Mouse (Mus musculus) spleen, postnatal 10 days (tissue): ENCODE measurements at regions not wholly inside any gene's neighbourhood (a gene's known extent, or its start where the extent isn't known, plus 50 kb on each side); places are given as distances from the start of the nearest gene placed in this dataset.
A peak's percentile ranks its signal among the peaks of the same experiment; 100 is the strongest.
"Not testable (repeated sequence)": the region's sequence is repeated elsewhere in the genome, so short reads cannot be mapped to it uniquely, and the experiment has no call there.

Experiments
- DNase-seq, 2 experiments: peaks; one replicate each; pipeline ENCODE4 v3.0.0; 2021 to 2022; ENCODE audit warnings: low spot score in 2 of 2

DNA sequence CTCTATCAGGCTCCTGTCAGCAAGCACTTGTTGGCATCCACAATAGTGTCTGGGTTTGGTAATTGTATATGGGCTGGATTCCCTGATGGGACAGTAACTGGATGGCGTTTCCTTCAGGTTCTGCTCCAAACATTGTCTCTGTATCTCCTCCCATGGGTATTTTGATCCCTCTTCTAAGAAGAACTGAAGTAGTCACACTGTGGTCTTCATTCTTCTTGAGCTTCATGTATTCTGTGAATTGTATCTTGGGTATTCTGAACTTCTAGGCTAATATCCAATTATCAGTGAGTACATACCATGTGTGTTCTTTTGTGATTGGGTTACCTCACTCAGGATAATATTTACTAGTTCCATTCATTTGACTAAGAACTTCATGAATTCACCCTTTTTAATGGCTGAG is 119.2 kb upstream of the Gm21119 start:
- DNase-seq, result not testable (repeated sequence)

DNA sequence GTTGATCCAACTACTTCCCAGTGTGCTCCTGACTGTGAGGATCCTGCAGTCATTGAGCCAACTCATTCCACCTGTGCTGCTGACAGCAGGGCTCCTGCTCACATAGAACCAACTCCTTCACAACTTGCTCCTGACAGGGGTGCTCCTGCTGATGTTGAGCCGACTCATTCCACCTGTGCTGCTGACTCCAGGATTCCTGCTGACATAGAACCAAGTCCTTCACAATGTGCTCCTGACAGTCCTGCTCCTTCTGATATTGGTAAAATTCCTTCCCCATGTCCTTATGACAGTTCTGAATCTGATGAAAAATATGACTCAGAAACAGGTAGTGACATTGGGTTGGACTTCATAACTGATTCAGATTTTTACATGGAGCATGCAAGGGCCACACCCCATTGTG is 100.8 kb upstream of the Gm21119 start:
- peak in 1 of 2 experiments; percentile 12 for DNase-seq

DNA sequence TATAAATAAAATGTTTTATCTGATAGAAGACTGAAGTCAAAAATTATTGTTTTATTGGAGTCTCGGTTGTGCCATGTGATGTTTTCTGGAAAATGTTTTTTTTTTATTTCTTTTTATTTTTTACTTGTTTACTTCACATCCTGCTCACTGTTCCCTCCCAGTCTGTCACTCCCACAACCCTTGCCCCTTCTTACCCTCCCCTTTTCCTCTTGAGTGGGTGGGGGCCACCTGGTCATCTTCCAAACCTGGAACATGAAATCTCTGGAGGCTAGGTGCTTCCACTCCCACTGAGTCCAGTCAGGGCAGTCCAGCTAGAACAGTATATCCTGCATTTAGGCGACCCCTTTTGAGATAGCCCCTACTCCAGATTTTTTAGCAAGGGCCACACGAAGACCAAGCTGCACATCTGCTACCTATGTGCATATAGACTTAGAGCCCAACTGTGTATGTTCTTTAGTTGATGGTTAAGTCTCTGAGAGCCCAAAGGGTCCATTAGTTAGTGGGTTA is 98.3 kb upstream of the Gm21119 start:
- not testable (repeated sequence) for DNase-seq

DNA sequence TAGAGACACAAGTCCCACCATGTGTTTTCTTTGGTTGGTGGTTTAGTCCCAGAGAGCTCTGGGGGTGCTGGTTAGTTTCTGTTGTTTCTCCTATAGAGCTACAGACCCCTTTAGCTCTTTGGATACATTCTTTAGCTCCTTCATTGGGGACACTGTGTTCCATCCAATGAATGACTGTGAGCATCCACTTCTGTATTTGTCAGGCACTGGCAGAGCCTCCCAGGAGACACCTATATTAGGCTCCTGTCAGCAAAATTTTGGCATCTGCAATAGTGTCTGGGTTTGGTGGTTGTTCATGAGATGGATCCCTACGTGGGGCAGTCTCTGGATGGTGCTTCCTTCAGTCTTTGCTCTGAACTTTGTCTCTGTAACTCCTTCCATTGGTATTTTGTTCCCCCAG is 97.2 kb upstream of the Gm21119 start:
- not testable (repeated sequence) for DNase-seq

DNA sequence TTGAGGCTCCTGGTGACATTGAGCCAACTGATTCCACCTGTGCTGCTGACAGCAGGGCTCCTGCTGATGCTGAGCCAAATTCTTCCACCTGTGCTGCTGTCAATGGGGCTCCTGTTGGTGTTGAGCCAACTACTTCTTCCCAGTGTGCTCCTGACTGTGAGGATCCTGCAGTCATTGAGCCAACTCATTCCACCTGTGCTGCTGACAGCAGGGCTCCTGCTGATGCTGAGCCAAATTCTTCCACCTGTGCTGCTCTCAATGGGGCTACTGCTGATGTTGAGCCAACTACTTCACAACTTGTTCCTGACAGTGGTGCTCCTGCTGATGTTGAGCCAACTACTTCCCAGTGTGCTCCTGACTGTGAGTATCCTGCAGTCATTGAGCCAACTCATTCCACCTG is 90.2 kb upstream of the Gm21119 start:
- not testable (repeated sequence) for DNase-seq

DNA sequence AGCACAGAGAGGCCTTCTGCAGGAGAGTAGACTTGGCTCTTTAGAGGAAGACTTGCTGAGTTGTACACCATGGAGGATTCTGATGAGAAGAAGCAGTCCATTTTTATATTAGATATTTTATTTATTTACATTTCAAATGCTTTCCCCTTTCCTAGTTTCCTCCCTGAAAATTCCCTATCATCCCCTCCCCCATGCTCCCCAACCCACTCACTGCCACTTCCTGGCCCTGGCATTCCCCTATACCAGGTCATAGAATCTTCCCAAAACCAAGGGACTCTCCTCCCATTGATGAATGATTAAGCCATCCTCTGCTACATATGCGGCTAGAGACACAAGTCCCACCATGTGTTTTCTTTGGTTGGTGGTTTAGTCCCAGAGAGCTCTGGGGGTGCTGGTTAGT is 85.7 kb upstream of the Gm21119 start:
- not testable (repeated sequence) for DNase-seq

DNA sequence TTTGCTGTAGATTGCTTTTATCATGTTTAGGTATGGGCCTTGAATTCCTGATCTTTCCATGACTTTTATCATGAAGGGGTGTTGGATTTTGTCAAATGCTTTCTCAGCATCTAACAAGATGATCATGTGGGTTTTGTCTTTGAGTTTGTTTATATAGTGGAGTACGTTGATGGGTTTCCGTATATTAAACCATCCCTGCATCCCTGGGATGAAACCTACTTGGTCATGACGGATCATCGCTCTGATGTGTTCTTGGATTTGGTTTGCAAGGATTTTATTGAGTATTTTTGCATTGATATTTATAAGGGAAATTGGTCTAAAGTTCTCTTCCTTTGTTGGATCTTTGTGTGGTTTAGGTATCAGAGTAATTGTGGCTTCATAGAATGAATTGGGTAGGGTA is 75.7 kb upstream of the Gm21119 start:
- DNase-seq, result not testable (repeated sequence)

DNA sequence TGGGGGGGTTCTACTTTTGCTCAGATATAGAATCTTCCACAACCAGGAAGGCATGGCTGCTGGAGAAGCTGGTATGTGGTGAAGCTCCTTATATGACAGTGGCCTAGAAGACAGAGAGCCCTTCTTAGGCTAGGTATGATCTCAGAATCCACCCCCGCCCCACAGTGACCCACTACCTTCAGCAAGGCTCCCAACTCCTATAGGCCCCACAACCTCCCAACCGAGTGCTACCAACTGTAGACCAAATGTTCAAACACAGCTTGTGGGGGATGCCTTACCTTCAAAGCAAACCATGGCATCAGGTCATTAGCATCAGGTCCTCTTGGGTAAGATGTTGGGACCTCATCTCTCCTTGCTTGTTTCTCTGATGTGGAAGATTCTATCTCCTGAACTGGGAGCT is 70.6 kb upstream of the Gm21119 start:
- peak in 1 of 2 experiments; percentile 14 for DNase-seq

DNA sequence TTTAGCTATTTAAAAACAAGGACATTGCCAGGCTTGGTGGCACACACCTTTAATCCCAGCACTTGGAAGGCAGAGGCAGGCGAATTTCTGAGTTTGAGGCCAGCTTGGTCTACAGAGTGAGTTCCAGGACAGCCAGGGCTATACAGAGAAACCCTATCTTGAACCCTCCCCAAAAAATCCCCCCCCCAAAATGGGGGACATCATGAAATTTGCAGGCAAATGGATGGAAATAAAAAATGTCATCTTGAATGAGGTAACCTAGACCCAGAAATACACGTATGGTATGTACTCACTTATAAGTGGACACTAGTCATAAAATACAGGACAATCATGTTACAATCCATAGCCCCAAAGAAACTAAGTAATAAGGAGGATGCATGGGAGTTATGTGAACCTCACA is 69.4 kb upstream of the Gm21119 start:
- DNase-seq, result peak in 1 of 2 experiments; percentile 12

DNA sequence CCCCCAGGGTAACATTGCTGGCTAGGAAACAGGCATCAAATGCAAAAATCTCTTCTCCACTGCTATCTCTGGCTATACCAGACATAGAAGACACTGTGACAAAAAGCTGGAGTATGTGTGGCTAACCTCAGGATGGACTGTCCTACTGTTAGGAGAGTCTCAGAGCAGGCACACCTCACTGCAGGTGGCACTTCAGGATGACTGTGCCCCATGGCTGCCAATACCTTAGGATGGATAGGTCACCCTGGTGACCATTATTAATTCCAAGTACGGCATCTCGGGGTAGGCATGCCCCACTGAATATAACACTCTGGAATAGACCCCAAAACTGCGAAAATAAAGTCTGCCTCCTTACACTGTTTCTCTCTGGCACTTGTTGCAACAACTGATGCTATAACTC is 68.3 kb upstream of the Gm21119 start:
- DNase-seq, result not testable (repeated sequence)

DNA sequence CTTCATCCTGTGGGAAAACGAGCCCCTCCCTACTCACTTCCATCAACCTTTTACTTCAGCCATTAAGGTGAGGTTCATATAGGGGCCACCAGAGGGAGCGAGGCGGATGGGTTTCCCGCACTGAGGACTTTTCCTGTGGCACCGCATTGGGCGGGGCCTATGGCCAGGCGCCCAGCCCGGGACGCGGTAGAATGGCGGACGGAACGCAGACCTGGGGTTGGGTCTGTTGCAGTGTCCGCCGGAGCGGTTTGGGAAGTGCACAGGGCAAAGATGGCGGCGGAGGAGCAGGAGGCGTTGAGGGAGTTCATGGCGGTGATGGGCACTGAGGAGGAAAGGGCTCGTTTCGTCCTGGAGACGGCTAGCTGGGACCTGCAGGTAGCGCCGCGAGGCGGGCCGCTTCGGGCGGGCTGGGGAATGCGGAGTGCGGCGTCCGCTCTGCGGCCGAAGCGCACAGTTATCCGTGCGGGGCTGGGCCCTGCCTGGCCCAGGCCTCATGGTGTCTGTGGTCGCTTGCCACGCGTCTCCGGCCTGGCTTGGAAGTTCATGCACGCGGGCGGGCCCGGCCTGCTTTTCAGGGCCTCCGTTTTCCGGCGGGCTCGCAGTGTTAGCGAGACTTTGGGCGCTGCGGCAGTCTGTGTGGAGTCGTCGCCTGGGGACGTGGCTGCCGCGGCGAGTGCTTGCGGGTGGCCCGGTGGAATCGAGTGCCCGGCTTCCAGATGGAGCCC is 64.5 kb upstream of the Gm21119 start:
- peak; percentile 77 to 90 for DNase-seq

DNA sequence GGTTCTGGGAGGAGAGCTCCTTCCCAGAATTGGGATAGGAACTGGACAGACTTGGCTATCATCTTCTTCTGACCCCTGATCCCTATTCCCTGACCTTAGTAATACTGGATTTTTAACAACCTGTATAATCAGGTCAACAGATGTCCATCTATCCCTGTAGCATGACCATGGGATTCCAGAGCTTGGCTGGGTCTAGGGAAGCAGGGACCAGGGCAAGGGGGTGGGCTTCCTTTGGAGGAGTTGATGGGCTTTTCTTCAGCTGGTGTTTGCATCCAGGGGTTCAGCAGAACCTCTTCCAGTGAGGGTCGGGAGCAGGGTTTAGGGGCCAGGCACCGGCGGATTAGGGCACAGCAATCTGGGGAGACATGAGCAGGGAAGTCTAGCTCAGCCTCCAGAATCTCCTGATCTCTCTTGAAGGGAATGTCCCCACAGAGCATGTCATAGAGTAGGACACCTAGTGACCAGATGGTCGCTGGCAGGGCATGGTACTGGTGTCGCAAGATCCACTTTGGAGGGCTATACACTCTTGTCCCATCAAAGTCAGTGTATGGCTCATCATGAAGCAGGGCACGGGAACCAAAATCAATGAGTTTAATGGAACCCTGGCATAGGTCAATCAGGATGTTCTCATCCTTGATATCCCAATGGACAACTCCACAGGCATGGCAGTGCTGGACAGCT is 58.1 kb upstream of the Gm21119 start:
- not testable (repeated sequence) for DNase-seq

DNA sequence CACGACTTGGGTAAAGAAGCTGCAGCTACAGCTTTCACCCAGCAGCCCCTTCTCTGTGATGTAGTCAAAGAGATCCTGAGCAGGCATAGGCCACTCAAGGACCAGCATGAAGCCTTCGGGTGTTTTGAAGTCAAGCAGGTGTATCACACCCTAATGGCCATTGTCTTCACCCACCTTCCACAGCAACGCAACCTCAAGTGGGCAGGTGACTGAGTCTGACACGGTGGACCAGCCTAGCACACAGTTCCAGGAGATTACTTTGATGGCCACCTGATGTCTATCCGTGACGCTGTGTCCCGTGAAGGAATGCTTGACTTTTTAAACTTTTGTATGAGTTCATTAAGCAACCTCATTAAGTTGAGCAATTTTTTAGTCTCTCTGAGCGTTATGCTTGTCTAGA is 57.5 kb upstream of the Gm21119 start:
- DNase-seq, result not testable (repeated sequence)

DNA sequence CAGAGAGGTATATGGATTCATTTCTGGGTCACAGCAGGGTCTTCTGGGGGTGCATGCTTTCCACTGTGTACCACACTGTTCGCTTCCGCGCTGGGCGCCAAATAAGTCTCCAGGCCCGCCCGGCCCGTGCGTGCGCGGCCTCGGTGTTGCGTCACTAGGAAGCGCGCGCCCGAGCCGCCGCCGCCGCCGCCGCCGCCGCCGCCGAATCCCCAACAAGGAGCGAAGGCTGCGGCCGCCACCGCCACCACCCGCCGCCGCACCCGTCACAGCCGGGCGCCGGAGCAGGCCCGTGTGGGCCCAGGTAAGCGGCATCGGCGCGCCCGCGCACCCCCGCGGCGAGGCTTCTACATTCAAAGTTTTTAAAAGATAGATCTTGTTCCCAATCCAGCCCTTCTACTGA is 57.1 kb upstream of the Gm21119 start:
- peak; percentile 19 to 43 for DNase-seq
